Mouse (Mus musculus) thymus, adult 2 months (tissue): Measurements from ENCODE around the gene Olfr27.

Experiments used
- CTCF ChIP-seq: fragments of 200-500 bp; IDR thresholded peaks from 2 replicates; pipeline ENCODE4 v1.5.1; 2012; ENCODE audit warnings: mild to moderate bottlenecking, control low read depth, low read length, moderate library complexity, borderline replicate concordance; ENCODE audit not compliant: control insufficient read depth, poor library complexity, insufficient read depth; ENCODE audit errors: extremely low read depth
- POLR2A ChIP-seq: fragments of 200-500 bp; IDR thresholded peaks from 2 replicates; pipeline ENCODE4 v1.6.1; 2012; ENCODE audit warnings: mild to moderate bottlenecking, low read length, control low read depth, moderate library complexity; ENCODE audit not compliant: control insufficient read depth, poor library complexity, insufficient read depth; ENCODE audit errors: extremely low read depth

GRCm38 (mm10) chr9:39152401-39152800 is 24.5 kb downstream of the Olfr27 start:
- TF ChIP-seq CTCF, result no peak
- no peak for TF ChIP-seq POLR2A
